Mouse (Mus musculus) right cerebral cortex, postnatal 10 days (tissue): ENCODE results near the gene Acot7.
"Not testable (repeated sequence)": the region's sequence is repeated elsewhere in the genome, so short reads cannot be mapped to it uniquely, and the experiment has no call there.

Experiments
- DNase-seq, 2 experiments: peaks; one replicate each; pipeline ENCODE4 v3.0.0; 2021; ENCODE audit warnings: low spot score in 2 of 2

Gene Acot7

DNA sequence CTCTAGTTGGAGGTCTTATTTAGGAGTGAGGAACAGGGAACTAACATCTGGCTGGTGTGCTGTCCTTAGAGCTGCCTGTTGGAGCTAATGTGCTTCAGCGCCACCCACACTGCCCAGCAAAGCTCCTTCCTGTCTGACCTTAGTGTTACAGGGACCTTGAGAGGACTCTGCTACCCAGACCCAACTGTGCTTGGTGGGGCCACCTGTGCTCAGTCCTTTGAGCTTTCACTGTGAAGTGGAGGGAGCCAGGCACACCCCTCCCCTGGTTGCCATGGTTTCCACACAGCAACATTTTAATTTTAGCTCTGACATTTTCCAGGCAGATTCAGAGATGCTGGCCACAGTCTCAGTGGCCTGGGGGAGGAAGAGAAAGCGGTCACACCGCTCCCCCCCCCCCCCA is 25.0 kb downstream of the Acot7 start:
- peak; percentile 60 to 81 for DNase-seq

- no peak for DNase-seq
These were observed 26.7 kb downstream of the Acot7 start for GRCm38 (mm10) chr4:152204663-152205062.

- no peak for DNase-seq
These were observed 28.3 kb downstream of the Acot7 start for GRCm38 (mm10) chr4:152206199-152206598.

GRCm38 (mm10) chr4:152209623-152210022 is 31.7 kb downstream of the Acot7 start:
- no peak for DNase-seq

- DNase-seq: no peak
These were observed 34.2 kb downstream of the Acot7 start for GRCm38 (mm10) chr4:152212091-152212505.

DNA sequence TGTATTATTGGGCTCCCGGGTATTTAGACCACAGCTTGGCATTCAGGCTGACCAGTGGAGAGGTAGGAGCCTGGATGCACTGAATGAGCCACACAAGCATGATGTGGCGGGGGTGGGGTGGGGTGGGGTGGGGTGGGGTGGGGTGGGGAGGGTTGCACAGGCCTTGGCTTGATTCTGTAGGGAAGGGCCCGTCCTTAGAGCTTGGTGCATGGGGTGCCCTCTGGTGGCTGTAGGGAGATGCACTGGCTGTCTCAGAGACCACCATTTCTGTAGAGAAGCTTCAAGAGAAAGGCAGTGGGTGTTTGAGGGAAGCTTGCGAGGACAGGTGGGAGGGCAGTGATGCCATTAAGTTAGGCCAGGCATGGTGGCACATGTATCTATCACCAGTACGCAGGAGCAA is 34.6 kb downstream of the Acot7 start:
- DNase-seq: peak; percentile 77 to 80

- DNase-seq: no peak
These were observed 35.0 kb downstream of the Acot7 start for GRCm38 (mm10) chr4:152212974-152213373.

GRCm38 (mm10) chr4:152213760-152214480 is 36.0 kb downstream of the Acot7 start:
- peak; percentile 91 to 94 for DNase-seq

GRCm38 (mm10) chr4:152214871-152215415 is 37.0 kb downstream of the Acot7 start:
- DNase-seq: no peak

- DNase-seq: no peak
These were observed 41.7 kb downstream of the Acot7 start for GRCm38 (mm10) chr4:152219591-152219990.

- peak in 1 of 2 experiments; percentile 66 for DNase-seq
These were observed 43.0 kb downstream of the Acot7 start for GRCm38 (mm10) chr4:152220771-152221410.

GRCm38 (mm10) chr4:152221411-152221887 is 43.5 kb downstream of the Acot7 start:
- peak; percentile 64 to 84 for DNase-seq

- DNase-seq: peak in 1 of 2 experiments; percentile 44
These were observed 44.2 kb downstream of the Acot7 start for GRCm38 (mm10) chr4:152222111-152222510.

GRCm38 (mm10) chr4:152222513-152222912 is 44.6 kb downstream of the Acot7 start:
- DNase-seq: no peak

DNA sequence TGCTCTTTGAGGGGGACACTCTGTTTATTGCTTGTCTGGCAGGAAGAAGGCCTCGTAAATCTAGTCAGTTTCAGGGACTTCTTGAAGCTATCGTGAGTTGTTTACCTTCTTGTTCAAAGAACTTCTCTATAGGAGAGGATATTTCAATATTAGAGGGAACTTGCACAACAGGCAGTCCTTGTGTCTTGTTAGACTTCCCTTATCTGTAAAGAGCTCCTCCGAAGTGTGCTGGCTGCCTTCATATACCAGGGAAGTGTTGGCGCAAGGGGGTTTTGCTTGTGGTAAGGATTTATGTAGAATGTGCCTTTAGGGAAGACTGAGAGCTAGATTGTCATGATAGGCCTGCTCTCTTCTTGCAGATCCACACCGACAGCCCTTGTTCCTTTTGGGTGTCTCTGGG is 46.2 kb downstream of the Acot7 start:
- DNase-seq: no peak

- peak; percentile 74 to 85 for DNase-seq
These were observed 49.1 kb downstream of the Acot7 start for GRCm38 (mm10) chr4:152226901-152227486.

DNA sequence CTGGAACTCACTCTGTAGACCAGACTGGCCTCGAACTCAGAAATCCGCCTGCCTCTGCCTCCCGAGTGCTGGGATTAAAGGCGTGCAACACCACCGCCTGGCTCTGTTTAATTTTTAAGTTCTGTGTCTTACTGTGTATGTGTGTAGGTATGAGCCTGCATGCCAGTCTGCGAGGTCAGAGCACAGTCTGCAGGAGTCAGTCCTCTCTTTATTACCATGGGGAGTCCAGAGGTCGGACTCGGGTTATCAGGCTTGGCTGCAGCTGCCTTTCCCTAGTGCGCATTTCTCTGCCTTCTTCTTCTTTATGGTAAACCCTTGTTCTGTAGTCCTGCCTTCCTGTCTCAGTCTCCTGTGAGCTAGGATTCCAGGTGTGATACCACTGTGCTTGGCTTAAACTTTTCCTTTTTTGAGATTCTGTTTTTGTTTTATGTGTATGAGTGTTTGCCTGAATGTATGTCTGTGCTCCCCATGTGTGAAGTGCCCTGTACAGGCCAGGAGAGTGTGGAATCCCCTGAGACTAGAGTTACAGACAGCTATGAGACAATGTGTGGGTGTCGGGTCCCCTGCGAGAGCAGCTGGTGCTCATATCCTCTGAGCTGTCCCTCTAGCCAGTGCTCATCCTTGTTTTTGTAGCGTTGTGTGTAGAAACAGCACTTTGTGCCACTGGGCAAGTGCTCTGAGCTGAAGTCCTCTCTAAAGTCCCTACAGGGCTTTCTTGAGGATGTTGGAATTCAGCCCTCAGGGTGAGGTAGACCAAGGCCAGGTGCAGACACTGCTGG is 50.0 kb downstream of the Acot7 start:
- DNase-seq: no peak

GRCm38 (mm10) chr4:152230331-152230730 is 52.4 kb downstream of the Acot7 start:
- not testable (repeated sequence) for DNase-seq

DNA sequence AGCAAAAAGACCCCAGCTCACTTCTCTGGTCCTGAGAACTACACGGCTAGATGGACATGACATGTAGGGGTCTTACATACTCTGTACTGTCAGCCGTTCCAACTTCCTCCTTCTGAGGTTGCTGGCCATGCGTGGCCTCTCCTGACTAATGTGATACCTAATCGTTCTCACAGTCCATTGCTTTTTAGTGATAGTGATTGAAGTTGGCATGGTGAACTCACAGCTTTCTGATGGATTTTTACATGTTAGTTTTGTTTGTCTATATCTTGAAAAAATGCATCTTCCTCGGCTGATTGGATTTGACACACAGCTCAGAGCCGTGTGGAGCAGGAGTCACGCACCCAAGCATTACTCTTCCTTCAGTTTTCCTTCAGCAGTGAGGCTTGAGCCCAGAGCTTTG is 53.4 kb downstream of the Acot7 start:
- DNase-seq: no peak

DNA sequence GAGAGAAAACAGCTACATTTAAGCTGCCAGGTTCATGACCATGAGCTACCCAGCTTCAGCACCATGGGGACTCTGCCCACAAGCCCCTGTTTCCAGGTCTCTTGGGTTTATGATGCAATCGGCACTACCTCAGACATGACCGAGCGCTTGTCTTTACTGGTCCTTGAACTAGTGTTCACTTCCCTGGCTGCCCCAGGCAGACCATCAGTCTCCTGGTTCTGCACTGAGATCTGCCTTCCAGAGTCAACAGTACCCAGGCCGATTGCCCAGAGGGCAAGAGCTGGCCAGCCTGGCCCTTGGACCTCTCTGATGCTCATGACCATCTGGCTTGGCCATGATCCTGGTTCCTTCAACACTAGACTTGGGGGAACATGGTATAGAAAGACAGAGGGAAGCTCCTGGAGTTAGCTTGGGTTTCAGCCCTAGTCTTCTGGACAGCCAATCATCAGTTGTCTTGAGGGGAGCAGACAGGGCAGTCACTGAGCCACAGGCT is 54.5 kb downstream of the Acot7 start:
- no peak for DNase-seq

DNA sequence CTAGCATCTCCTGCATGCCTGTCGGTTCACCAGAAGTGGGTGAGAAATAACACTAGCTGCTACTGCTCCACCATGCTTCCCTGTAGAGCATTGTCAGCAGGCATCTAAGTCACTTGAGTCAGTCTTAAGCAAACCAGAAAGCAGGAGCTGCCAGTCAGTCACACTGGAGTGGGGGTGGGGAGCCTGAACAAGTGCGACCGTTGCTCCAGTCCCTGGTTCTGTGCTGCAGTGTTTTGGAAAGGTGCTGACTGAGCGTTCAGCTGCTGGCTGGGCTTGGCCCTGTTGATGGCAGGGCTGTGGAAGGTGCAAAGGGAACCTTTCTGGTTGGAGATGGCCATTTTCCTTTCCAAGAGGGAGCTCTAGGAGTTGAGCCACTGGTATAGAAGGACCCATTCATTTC is 62.0 kb downstream of the Acot7 start:
- DNase-seq: no peak
